Mouse (Mus musculus): ENCODE results near the gene Cmas.

DNA sequence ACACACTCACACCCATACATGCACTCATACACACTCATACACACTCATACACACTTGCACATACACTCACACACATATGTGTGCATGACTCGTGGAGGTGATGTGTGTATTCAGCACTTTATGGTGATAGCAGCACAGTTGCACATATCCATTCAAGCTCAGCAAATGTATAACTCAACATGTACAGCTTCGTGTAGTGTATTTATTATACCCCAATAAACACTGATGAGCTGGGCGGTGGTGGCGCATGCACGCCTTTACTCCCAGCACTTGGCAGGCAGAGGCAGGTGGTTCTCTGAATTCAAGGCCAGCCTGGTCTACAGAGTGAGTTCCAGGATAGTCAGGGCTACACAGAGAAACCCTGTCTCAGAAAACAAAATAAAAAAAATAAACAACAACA lies 11.0 kb upstream of the Cmas start:
- TF ChIP-seq CTCF (IDR thresholded peaks at IDR 0.05; ENCODE audit: borderline replicate concordance, extremely low read depth, insufficient read depth, insufficient read length) (no peak), POLR2A (IDR thresholded peaks at IDR 0.05; ENCODE audit: borderline replicate concordance, extremely low read depth, insufficient read depth, insufficient read length, poor library complexity, severe bottlenecking) (no peak)
